Mouse (Mus musculus): ENCODE results near the gene Gosr2. TPM values are rescaled to one million over a fixed set of nuclear protein-coding genes. Genes with fewer than 3 reads are reported as not detected.

Gosr2 gene
- total RNA-seq, 2 experiments from 2014 or later = 71.8 to 76.4 TPM

Other genes starting within 250 kb of the Gosr2 start
- gene Lrrc37a, start 193.3 kb downstream of the Gosr2 start, total RNA-seq (2021) = not detected
- under 1 TPM; 0.02 to 0.04 TPM for gene Gm884, start 76.8 kb downstream of the Gosr2 start, total RNA-seq (2021)
- not detected for gene Lyzl6, start 59.0 kb downstream of the Gosr2 start, total RNA-seq (2021)
- gene Rprml, start 48.3 kb downstream of the Gosr2 start, total RNA-seq (2021) = 100 to 1,000 TPM; 111 to 117 TPM
- under 1 TPM in 1 of 2 experiments, not detected in 1; 0.08 TPM for gene Wnt9b, start 51.9 kb upstream of the Gosr2 start, total RNA-seq (2021)
- under 1 TPM; 0.69 to 0.99 TPM for gene Wnt3, start 76.3 kb upstream of the Gosr2 start, total RNA-seq (2021)

Measured in left cerebral cortex, postnatal 10 days (tissue).